Mouse (Mus musculus) heart, postnatal 10 days (tissue): ENCODE measurements around the gene Cox17. TPM values are rescaled to one million over a fixed set of nuclear protein-coding genes. Genes with fewer than 3 reads are reported as not detected.
A peak's percentile ranks its signal among the peaks of the same experiment; 100 is the strongest.

Experiments used
- DNase-seq, 2 experiments: peaks; one replicate each; pipeline ENCODE4 v3.0.0; 2021
- intact Hi-C: fragments of 180-260 bp; cut with DNase I; formaldehyde crosslinking; loops from one replicate; pipeline ENCODE4 v1.15.1; 2025
- total RNA-seq, 2 experiments: library from RNA; stranded (reverse); gene quantifications; 2 replicates each; pipeline ENCODE4 v1.2.3; 2021

The Cox17 gene
- total RNA-seq, 2 experiments from 2014 or later, result 250 to 263 TPM

- intact Hi-C loops, result no loop called here
- DNase-seq, result no peak
Measured at GRCm38 (mm10) chr16:38369431-38369830, 22.6 kb downstream of the Cox17 start.

- DNase-seq, result no peak
- intact Hi-C loops, result no loop called here
Measured at GRCm38 (mm10) chr16:38369992-38370484, 23.2 kb downstream of the Cox17 start.

- intact Hi-C loops, result no loop called here
- peak; percentile 61 to 64 for DNase-seq
Measured at GRCm38 (mm10) chr16:38370633-38371374, 24.0 kb downstream of the Cox17 start.

GRCm38 (mm10) chr16:38371705-38372296, 25.0 kb downstream of the Cox17 start:
- DNase-seq, result no peak

GRCm38 (mm10) chr16:38372876-38373275, 26.1 kb downstream of the Cox17 start:
- no peak for DNase-seq
- intact Hi-C loops, result no loop called here

More at GRCm38 (mm10) chr16:38371705-38372296, 25.0 kb downstream of the Cox17 start:
- intact Hi-C loops, result no loop called here

GRCm38 (mm10) chr16:38373439-38373838, 26.6 kb downstream of the Cox17 start:
- peak in 1 of 2 experiments; percentile 57 for DNase-seq
- intact Hi-C loops, result no loop called here

- no peak for DNase-seq
- intact Hi-C loops, result no loop called here
Measured at GRCm38 (mm10) chr16:38373941-38374340, 27.1 kb downstream of the Cox17 start.

- no peak for DNase-seq
- intact Hi-C loops, result no loop called here
Measured at GRCm38 (mm10) chr16:38374379-38375140, 27.8 kb downstream of the Cox17 start.

GRCm38 (mm10) chr16:38375182-38375581, 28.4 kb downstream of the Cox17 start:
- intact Hi-C loops, result no loop called here
- DNase-seq, result no peak

- intact Hi-C loops, result no loop called here
Measured at GRCm38 (mm10) chr16:38376163-38376840, 29.5 kb downstream of the Cox17 start.

GRCm38 (mm10) chr16:38376841-38377249, 30.1 kb downstream of the Cox17 start:
- intact Hi-C loops, result no loop called here
- peak in 1 of 2 experiments; percentile 43 for DNase-seq

More at GRCm38 (mm10) chr16:38376163-38376840, 29.5 kb downstream of the Cox17 start:
- DNase-seq, result peak in 1 of 2 experiments; percentile 39

- peak in 1 of 2 experiments; percentile 48 for DNase-seq
- intact Hi-C loops, result no loop called here
Measured at GRCm38 (mm10) chr16:38377546-38377945, 30.8 kb downstream of the Cox17 start.

- no peak for DNase-seq
- intact Hi-C loops, result no loop called here
Measured at GRCm38 (mm10) chr16:38378591-38378990, 31.8 kb downstream of the Cox17 start.

GRCm38 (mm10) chr16:38379088-38379487, 32.3 kb downstream of the Cox17 start:
- intact Hi-C loops, result no loop called here
- no peak for DNase-seq

- intact Hi-C loops, result no loop called here
- no peak for DNase-seq
Measured at GRCm38 (mm10) chr16:38379493-38379892, 32.7 kb downstream of the Cox17 start.

GRCm38 (mm10) chr16:38379926-38380325, 33.1 kb downstream of the Cox17 start:
- intact Hi-C loops, result no loop called here
- DNase-seq, result no peak

- DNase-seq, result no peak
- intact Hi-C loops, result no loop called here
Measured at GRCm38 (mm10) chr16:38383683-38384082, 36.9 kb downstream of the Cox17 start.

GRCm38 (mm10) chr16:38385184-38385634, 38.4 kb downstream of the Cox17 start:
- intact Hi-C loops, result no loop called here
- DNase-seq, result no peak

- DNase-seq, result no peak
- intact Hi-C loops, result no loop called here
Measured at GRCm38 (mm10) chr16:38385700-38386099, 38.9 kb downstream of the Cox17 start.

- no peak for DNase-seq
- intact Hi-C loops, result no loop called here
Measured at GRCm38 (mm10) chr16:38387389-38387788, 40.6 kb downstream of the Cox17 start.

GRCm38 (mm10) chr16:38388757-38389156, 42.0 kb downstream of the Cox17 start:
- DNase-seq, result no peak
- intact Hi-C loops, result no loop called here
